Mouse (Mus musculus) cerebellum, adult 2 months (tissue): ENCODE measurements around the gene Lst1.

ENCODE experiments used
- CTCF ChIP-seq: fragments of 200-500 bp; IDR thresholded peaks from 2 replicates; pipeline ENCODE4 v1.5.1; 2011; ENCODE audit warnings: low read depth, mild to moderate bottlenecking, control low read depth, low read length, moderate library complexity, borderline replicate concordance; ENCODE audit not compliant: insufficient read depth
- POLR2A ChIP-seq: fragments of 200-500 bp; IDR thresholded peaks from 2 replicates; pipeline ENCODE4 v1.6.1; 2011; ENCODE audit warnings: low read length, control low read depth, borderline replicate concordance; ENCODE audit not compliant: insufficient read depth

DNA sequence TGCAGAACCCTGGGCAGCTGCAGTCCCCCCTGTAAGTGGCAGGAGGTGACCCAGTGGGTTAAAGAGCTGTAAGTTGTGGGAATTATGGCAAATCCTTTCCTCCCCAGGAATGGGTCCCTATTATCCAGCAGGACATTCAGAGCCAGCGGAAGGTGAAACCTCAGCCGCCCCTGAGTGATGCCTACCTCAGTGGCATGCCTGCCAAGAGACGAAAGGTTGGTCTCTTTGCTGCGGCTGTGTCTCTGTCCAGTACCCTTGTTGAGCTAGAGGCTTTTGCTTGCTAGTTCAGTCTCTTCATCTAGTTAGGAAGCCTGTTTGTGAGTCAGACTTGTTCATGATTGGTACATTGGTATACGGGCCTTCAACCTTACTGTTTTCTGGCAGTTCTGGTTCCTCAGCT is 42.1 kb downstream of the Lst1 start:
- TF ChIP-seq POLR2A = no peak
- TF ChIP-seq CTCF = no peak
